Mouse (Mus musculus) intestine, embryonic 16.5 days (tissue): Measurements from ENCODE around the gene Tuba1c. TPM values are rescaled to one million over a fixed set of nuclear protein-coding genes. Genes with fewer than 3 reads are reported as not detected.
"Not testable (repeated sequence)": the region's sequence is repeated elsewhere in the genome, so short reads cannot be mapped to it uniquely, and the experiment has no call there.

Experiments used
- ATAC-seq: fragments of 200-750 bp; cut with Nextera tagmentation; 2 replicates; pipeline ENCODE4 v1.8.0; 2017; ENCODE audit warnings: moderate TSS enrichment, moderate library complexity
- H3K27ac ChIP-seq: fragments of 300-500 bp; sonication (generic); 2 replicates; pipeline ENCODE4 v1.5.1; 2014; ENCODE audit warnings: mild to moderate bottlenecking, low read length
- H3K27me3 ChIP-seq: fragments of 300-500 bp; sonication (generic); replicated peaks from 2 replicates; pipeline ENCODE4 v1.6.1; 2014; ENCODE audit warnings: low read length, control low read depth, mixed read lengths; ENCODE audit not compliant: control insufficient read depth, insufficient read depth
- H3K36me3 ChIP-seq: fragments of 300-500 bp; sonication (generic); 2 replicates; pipeline ENCODE4 v1.6.1; 2014; ENCODE audit warnings: low read length, control low read depth; ENCODE audit not compliant: control insufficient read depth, insufficient read depth
- H3K4me1 ChIP-seq: fragments of 300-500 bp; sonication (generic); 2 replicates; pipeline ENCODE4 v1.6.1; 2014; ENCODE audit warnings: low read length, control low read depth, mixed read lengths; ENCODE audit not compliant: control insufficient read depth, insufficient read depth
- H3K4me2 ChIP-seq: fragments of 300-500 bp; sonication (generic); 2 replicates; pipeline ENCODE4 v1.6.1; 2014; ENCODE audit warnings: low read depth, low read length, control low read depth
- H3K4me3 ChIP-seq: fragments of 300-500 bp; sonication (generic); 2 replicates; pipeline ENCODE4 v1.5.1; 2014; ENCODE audit warnings: mild to moderate bottlenecking, low read length
- H3K9ac ChIP-seq: fragments of 300-500 bp; sonication (generic); 2 replicates; pipeline ENCODE4 v1.6.1; 2014; ENCODE audit warnings: low read depth, low read length
- H3K9me3 ChIP-seq: fragments of 300-500 bp; sonication (generic); 2 replicates; pipeline ENCODE4 v1.6.1; 2016; ENCODE audit warnings: low read length, control low read depth; ENCODE audit not compliant: control insufficient read depth
- WGBS: fragments of 180-500 bp; shearing (Covaris S2); extraction: QIAGEN DNeasy Blood & Tissue Kit; methylation state at CpG from one replicate; pipeline ENCODE4 v1.1.7; 2014; 5-methylcytosine and 5-hydroxymethylcytosine counted together
- polyA plus RNA-seq: library from polyadenylated mRNA; unstranded; fragments of >200 nt; fragmentation: Nextera tagmentation; extraction: Ambion mirVana; gene quantifications from 2 replicates; pipeline ENCODE4 v1.2.1, GENCODE M21; 2015

Gene Tuba1c
- polyA plus RNA-seq, 1 experiment from 2014 or later: 311 TPM

DNA sequence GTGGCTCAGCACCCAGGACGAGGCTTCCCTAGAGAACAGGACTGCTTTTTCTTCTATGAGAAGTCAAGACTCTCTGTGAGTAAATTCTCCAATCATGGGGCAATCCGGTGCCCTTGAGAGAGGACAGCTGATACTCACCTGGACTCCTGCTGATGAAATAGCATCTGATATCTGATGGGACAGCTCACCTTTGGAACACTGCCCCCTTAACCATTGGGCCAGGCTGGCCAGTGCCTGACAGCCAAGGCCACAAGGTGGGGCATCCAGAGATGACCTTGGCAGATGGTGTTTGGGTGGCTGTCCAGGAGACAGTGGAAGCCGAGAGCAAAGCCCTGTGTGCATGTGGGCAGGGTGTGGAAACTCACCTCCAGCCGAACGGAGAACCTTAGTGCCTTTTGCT lies 12.6 kb downstream of the Tuba1c start:
- H3K27ac ChIP-seq: no peak overlapping the region
- H3K27me3 ChIP-seq: no peaks in the 10 kb centered on the region
- H3K4me2 ChIP-seq: no peak overlapping the region
- no peak overlapping the region for H3K9ac ChIP-seq
- H3K4me1 ChIP-seq: peaks cover 5% of the 10 kb centered on the region; the same call in 1 of the 2 replicates
- ATAC-seq: no peak
- H3K36me3 ChIP-seq: no peaks in the 10 kb centered on the region
- H3K4me3 ChIP-seq: no peak overlapping the region
- H3K9me3 ChIP-seq: no peaks in the 10 kb centered on the region
- WGBS: 75% methylated on average over 5 of the region's 5 CpGs

DNA sequence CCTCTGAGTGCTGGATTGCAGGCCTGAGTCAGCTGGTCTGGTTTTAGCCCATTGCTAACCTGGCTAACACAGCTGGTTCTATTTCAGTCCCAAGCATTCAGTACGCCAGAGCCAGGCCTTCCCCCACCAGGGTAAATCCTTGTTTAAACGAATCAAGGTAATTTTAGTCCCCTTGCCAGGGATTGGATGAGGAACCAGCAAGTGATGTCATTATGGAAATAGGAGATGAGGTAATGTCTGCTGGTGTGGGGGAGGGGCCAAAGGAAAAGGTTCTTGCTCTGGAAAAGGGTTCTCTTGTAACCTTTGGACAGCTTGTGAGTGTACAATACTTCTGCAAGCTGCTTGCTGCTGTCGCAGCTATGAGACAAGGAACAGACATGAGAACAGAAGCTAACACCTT lies 15.2 kb downstream of the Tuba1c start:
- Histone ChIP-seq H3K4me2 (no peak overlapping the region), H3K4me1 (peaks cover 5% of the 10 kb centered on the region; the same call in 1 of the 2 replicates), H3K9ac (no peak overlapping the region), H3K27me3 (no peaks in the 10 kb centered on the region), H3K9me3 (no peaks in the 10 kb centered on the region), H3K27ac (no peak overlapping the region), H3K36me3 (no peaks in the 10 kb centered on the region), H3K4me3 (no peak overlapping the region)
- ATAC-seq: peak; percentile 60
- WGBS: 34% methylated on average over 3 of the region's 3 CpGs

- 82% methylated on average over 6 of the region's 6 CpGs for WGBS
- H3K9ac ChIP-seq, H3K36me3 ChIP-seq, H3K4me3 ChIP-seq, H3K9me3 ChIP-seq, H3K27me3 ChIP-seq, ATAC-seq, H3K27ac ChIP-seq, H3K4me2 ChIP-seq, H3K4me1 ChIP-seq: not testable (repeated sequence)
These were observed 16.0 kb downstream of the Tuba1c start for GRCm38 (mm10) chr15:99045734-99046133.

DNA sequence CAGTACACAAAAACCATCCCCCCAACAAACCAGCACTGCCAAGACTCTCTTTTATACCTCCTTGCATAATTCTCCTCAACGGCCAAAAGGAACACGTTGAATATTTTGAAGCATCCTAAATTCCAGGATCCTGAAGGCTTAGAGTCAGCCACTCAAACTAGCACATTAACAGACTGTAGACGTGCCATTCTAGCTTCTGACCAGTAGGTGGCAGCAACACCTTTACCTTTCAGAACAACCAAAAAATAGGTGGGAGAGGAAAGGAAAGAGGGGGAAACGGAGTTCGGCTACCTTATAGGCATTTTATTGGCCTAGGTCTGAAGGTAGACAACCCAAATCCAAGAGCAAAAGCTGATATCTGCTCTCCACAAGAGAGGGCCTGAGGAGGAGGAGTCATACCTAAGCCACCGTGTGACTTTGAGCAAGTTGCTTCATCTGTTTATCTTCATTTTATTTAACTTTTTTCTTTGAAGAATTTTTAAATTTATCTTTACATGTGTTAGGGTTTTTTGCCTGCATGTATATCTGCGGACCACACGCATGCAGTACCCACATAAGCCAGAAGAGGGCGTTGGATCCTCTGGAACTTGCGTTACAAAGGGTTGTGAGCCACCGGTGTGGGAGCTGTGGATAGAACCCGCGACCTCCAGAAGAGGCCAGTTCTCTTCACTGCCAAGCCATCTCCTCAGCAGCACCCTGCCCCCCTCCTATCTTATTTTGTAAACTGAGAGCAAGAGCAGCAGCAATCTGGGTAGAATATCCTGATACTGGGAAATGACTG lies 20.0 kb downstream of the Tuba1c start:
- Histone ChIP-seq H3K27ac (no peak overlapping the region), H3K4me3 (no peak overlapping the region), H3K9ac (no peak overlapping the region), H3K4me1 (peaks cover 7% of the 10 kb centered on the region), H3K4me2 (no peak overlapping the region), H3K9me3 (no peaks in the 10 kb centered on the region), H3K36me3 (no peaks in the 10 kb centered on the region), H3K27me3 (peaks cover 20% of the 10 kb centered on the region)
- 32% methylated on average over 13 of the region's 13 CpGs for WGBS
- ATAC-seq: no peak

- Histone ChIP-seq H3K27ac (no peak overlapping the region), H3K4me2 (no peak overlapping the region), H3K4me3 (no peak overlapping the region), H3K36me3 (no peaks in the 10 kb centered on the region), H3K9ac (no peak overlapping the region), H3K4me1 (peaks cover 17% of the 10 kb centered on the region), H3K27me3 (peaks cover 58% of the 10 kb centered on the region), H3K9me3 (no peaks in the 10 kb centered on the region)
- ATAC-seq: 0 out of 2 replicates have a peak, but pooled peaks have one; percentile 44
- WGBS: 11% methylated on average over 9 of the region's 9 CpGs
These were observed 23.7 kb downstream of the Tuba1c start for GRCm38 (mm10) chr15:99053373-99053772.

GRCm38 (mm10) chr15:99055040-99055439 lies 25.3 kb downstream of the Tuba1c start, which contains the start of gene Prph:
Gene Prph (plus strand): TSS chr15:99055174.
- ATAC-seq: 0 out of 2 replicates have a peak, but pooled peaks have one; percentile 2
- Histone ChIP-seq H3K4me2 (peak within 1 kb of the TSS; percentile 72), H3K9ac (peak within 1 kb of the TSS; percentile 49), H3K9me3 (no peaks in the 10 kb centered on the region), H3K27ac (no peak within 1 kb of the TSS), H3K27me3 (peaks cover 61% of the 10 kb centered on the region), H3K4me1 (peaks cover 17% of the 10 kb centered on the region), H3K4me3 (peak within 1 kb of the TSS; percentile 47), H3K36me3 (no peaks in the 10 kb centered on the region)
- 5% methylated on average over 29 of the region's 30 CpGs for WGBS

GRCm38 (mm10) chr15:99055511-99055961 lies 25.8 kb downstream of the Tuba1c start:
- peak overlapping the region; percentile 49 for H3K9ac ChIP-seq
- H3K9me3 ChIP-seq: no peaks in the 10 kb centered on the region
- no peaks in the 10 kb centered on the region for H3K36me3 ChIP-seq
- peak; percentile 66 for ATAC-seq
- H3K4me3 ChIP-seq: peak overlapping the region; percentile 47
- H3K4me2 ChIP-seq: peak overlapping the region; percentile 72
- H3K27me3 ChIP-seq: peaks cover 61% of the 10 kb centered on the region
- peaks cover 17% of the 10 kb centered on the region for H3K4me1 ChIP-seq
- WGBS: under 1% methylated on average over 37 of the region's 37 CpGs
- no peak overlapping the region for H3K27ac ChIP-seq

DNA sequence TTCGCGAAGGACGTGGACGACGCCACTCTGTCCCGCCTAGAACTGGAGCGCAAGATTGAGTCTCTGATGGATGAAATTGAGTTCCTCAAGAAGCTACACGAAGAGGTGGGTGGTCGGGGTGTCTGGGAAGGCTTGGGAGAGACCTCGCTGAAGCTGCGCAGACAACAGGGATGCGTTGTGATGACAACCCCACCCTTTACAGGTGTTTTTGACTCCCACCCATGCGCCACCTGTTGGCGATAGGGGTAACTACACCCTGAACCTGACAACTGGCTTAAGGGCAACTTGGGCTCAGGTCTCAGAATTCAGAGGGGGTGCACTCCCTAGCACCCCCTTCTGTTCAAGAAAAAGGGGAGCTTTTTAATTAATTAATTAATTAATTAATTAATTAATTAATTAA lies 26.6 kb downstream of the Tuba1c start:
- WGBS: 7% methylated on average over 14 of the region's 14 CpGs
- peaks cover 61% of the 10 kb centered on the region for H3K27me3 ChIP-seq
- ATAC-seq: no peak

GRCm38 (mm10) chr15:99065557-99066165 lies 36.0 kb downstream of the Tuba1c start:
- Histone ChIP-seq H3K9ac (no peak overlapping the region), H3K27me3 (peaks cover 5% of the 10 kb centered on the region; the same call in 1 of the 2 replicates), H3K4me1 (no peaks in the 10 kb centered on the region), H3K4me3 (no peak overlapping the region), H3K4me2 (no peak overlapping the region), H3K27ac (no peak overlapping the region), H3K36me3 (no peaks in the 10 kb centered on the region), H3K9me3 (no peaks in the 10 kb centered on the region)
- no peak for ATAC-seq
- 72% methylated on average over 12 of the region's 12 CpGs for WGBS

More for the DNA sequence above, 26.6 kb downstream of the Tuba1c start:
- Histone ChIP-seq H3K36me3 (no peaks in the 10 kb centered on the region), H3K4me3 (peak overlapping the region; percentile 47; the same call in 1 of the 2 replicates), H3K9ac (no peak overlapping the region), H3K4me2 (no peak overlapping the region), H3K9me3 (no peaks in the 10 kb centered on the region), H3K4me1 (peaks cover 17% of the 10 kb centered on the region), H3K27ac (no peak overlapping the region)
